Mouse (Mus musculus) c-Kit-positive CD71-positive TER-119-positive erythroid progenitor cells, embryonic 14.5 days (primary cell): Measurements from ENCODE around the gene Nmt1.

Experiments
- DNase-seq: peaks from one replicate; pipeline ENCODE4 v3.0.0-alpha.2; 2013; ENCODE audit warnings: low spot score

The Nmt1 gene

GRCm38 (mm10) chr11:103005254-103005981 lies 22.6 kb upstream of the Nmt1 start:
- no peak for DNase-seq

GRCm38 (mm10) chr11:103006286-103007000 lies 21.5 kb upstream of the Nmt1 start:
- DNase-seq: no peak

- no peak for DNase-seq
Measured at GRCm38 (mm10) chr11:103007001-103007340, 21.0 kb upstream of the Nmt1 start.

- no peak for DNase-seq
Measured at GRCm38 (mm10) chr11:103008558-103008957, 19.4 kb upstream of the Nmt1 start.

GRCm38 (mm10) chr11:103009208-103009607 lies 18.8 kb upstream of the Nmt1 start:
- peak; percentile 38 for DNase-seq

GRCm38 (mm10) chr11:103010454-103011205 lies 17.4 kb upstream of the Nmt1 start:
- no peak for DNase-seq

GRCm38 (mm10) chr11:103011206-103011497 lies 16.8 kb upstream of the Nmt1 start:
- DNase-seq: no peak

- no peak for DNase-seq
Measured at GRCm38 (mm10) chr11:103015881-103016825, 11.8 kb upstream of the Nmt1 start.

- peak; percentile 90 for DNase-seq
Measured at GRCm38 (mm10) chr11:103016930-103017329, 11.1 kb upstream of the Nmt1 start.

- no peak for DNase-seq
Measured at GRCm38 (mm10) chr11:103017661-103018060, 10.3 kb upstream of the Nmt1 start.

- no peak for DNase-seq
Measured at GRCm38 (mm10) chr11:103018860-103019259, 9.1 kb upstream of the Nmt1 start.

GRCm38 (mm10) chr11:103019325-103019724 lies 8.7 kb upstream of the Nmt1 start:
- no peak for DNase-seq

GRCm38 (mm10) chr11:103020713-103021335 lies 7.2 kb upstream of the Nmt1 start:
- DNase-seq: no peak

- no peak for DNase-seq
Measured at GRCm38 (mm10) chr11:103023974-103024373, 4.0 kb upstream of the Nmt1 start.

- DNase-seq: no peak
Measured at GRCm38 (mm10) chr11:103026901-103027300, 1.1 kb upstream of the Nmt1 start.

GRCm38 (mm10) chr11:103027570-103028175 lies 317 bp upstream of the Nmt1 start:
- DNase-seq: no peak

- no peak for DNase-seq
Measured at GRCm38 (mm10) chr11:103033030-103033429, 5.0 kb downstream of the Nmt1 start.

- no peak for DNase-seq
Measured at GRCm38 (mm10) chr11:103035007-103035406, 7.0 kb downstream of the Nmt1 start.

- no peak for DNase-seq
Measured at GRCm38 (mm10) chr11:103036881-103037465, 9.0 kb downstream of the Nmt1 start.

- DNase-seq: no peak
Measured at GRCm38 (mm10) chr11:103038037-103038436, 10.0 kb downstream of the Nmt1 start.

- no peak for DNase-seq
Measured at GRCm38 (mm10) chr11:103042828-103043227, 14.8 kb downstream of the Nmt1 start.
